Mouse (Mus musculus): ENCODE measurements at regions not wholly inside any gene's neighbourhood (a gene's known extent, or its start where the extent isn't known, plus 50 kb on each side); places are given as distances from the start of the nearest gene placed in this dataset.

DNA sequence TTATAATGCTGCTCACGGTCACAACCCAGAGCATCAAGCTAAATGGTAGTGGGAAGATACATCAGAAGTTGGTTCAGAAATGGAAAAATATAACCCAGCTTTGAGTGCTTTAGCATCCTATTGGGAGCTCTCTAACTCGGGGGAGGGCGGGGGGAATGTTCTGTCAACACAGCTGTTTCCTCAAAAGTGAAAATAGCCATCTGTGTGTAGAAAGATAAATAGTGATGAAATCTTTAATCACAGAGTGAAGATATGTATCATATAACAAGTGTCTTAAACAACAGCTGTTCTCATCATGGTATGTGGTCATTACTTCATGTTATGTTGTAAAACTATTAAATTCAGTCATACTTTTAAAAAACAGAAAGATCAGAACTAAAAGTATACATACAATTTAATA is 248.4 kb upstream of the Siglech start:
- no peak for DNase-seq

DNA sequence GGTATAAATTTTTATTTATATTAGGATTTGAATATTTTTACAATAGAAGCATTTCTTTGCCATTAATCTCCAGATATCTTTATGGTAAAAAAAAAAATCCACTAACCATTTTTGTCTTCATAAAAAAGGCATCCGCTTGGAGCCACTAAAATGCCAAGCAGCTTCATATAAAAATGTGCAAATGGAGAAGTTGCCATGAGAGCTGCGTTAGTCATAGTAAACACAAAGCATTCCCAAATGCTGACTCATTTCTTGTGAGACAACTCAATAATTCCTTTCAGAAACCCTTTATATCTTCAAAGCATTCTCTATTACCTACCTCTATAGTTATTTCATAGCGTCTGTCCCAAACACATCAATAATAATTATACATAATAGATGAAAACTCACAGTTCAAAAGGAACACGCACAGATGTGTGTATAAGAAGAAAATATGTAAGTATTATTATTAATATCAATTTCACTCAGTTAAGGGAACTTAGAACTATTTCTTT is 228.1 kb upstream of the Siglech start:
- DNase-seq: no peak

DNA sequence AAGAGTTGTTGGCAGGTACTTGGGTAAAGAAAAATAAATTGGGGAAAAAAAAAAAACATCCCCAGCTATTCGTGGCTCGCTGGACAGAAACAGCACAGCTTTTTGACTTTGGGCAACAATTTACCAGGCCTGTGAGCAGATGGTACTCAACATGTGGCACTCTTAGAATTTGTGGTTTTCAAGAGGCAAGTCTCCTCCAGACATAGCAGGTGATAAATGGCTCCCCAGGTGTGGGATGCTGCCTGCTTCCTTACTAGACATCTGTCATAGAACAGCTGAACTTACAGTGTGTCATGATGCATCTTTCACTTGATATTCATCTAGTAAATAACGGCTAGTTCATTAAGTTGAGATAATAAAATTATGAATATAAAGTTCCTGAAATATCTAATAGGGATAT is 218.8 kb upstream of the Siglech start:
- DNase-seq: no peak

DNA sequence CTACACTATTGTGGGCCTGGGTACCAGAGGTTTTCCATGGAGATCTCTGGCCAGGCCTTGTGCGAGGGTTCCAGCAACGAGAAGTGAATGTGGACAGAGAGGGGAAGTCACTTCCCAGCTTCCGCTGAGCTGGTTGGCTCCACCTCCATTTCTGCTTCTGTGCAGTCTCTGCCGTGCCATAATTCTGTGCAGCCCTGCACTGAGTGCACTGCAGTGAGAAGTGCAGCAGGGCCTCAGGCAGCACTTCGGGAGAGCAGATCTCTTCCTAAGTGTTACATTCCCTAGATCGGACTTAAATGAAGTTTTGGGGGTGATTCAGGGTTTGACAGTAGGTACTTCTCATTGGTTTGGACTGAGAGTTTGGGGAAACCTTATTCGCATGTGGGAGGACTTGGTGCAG is 194.6 kb upstream of the Siglech start:
- peak; percentile 88 for DNase-seq

DNA sequence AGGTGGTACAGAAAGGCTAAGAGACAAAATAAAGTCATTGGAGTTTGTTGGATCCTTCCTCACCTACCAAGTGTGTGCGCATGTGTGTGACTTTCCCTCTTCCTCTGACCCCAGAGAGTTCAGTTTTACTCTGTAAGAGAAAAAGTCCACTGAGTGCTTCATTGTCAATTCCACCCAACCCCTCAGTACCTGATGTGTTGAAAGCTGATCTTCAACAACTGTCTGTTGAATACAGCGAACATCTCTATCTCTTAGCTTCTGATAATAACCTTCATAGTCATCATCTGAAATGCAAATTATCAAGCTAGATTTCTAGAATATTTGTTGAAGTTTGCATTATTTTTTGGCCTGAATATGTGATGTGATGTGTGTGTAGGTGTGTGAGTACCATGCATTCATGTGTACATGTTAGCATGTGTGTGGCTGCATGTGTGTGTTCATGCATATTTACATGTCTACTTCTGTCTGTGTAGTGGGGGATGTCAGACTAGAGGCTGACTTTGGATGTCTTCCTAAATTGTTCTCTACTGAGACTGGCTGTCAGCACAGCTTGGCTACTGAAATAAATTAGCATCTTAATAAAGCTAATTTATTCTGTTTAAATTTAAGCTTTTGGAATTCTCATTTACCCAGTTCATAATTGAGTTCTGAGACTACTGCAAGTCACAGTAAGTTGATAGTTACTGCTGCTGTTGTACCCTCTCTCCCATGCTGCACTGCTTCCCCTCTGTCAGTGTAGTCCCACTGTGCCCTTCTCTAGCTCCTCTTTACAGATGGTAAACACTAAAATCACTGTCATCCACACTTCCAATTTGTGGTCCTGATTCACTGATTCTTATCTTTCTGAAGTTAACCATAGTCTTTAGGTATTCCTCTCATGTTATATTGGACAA is 186.7 kb upstream of the Siglech start:
- DNase-seq: no peak
